Mouse (Mus musculus) ES-Bruce4 (cell line): ENCODE measurements around the gene Vps11.

Experiments
- CTCF ChIP-seq: IDR thresholded peaks from one replicate; pipeline ENCODE4 v1.8.1; 2011; ENCODE audit warnings: low read depth, low read length
- POLR2A ChIP-seq: IDR thresholded peaks from one replicate; pipeline ENCODE4 v1.8.1; 2011; ENCODE audit warnings: low read length; ENCODE audit not compliant: insufficient read depth

GRCm38 (mm10) chr9:44305466-44306079, 55.9 kb downstream of the Vps11 start, which contains the start of gene Hinfp:
- peak; percentile 85 for TF ChIP-seq POLR2A
- TF ChIP-seq CTCF: no peak
